Mouse (Mus musculus) embryo, embryonic 11.5 days (tissue): Measurements from ENCODE around the gene Pip4k2a.

Source experiments
- DNase-seq: peaks from one replicate; pipeline ENCODE4 v3.0.0-alpha.2; 2012; ENCODE audit warnings: low read depth, low spot score

Gene Pip4k2a

GRCm38 (mm10) chr2:18956424-18956823 is 41.5 kb downstream of the Pip4k2a start:
- DNase-seq = no peak

DNA sequence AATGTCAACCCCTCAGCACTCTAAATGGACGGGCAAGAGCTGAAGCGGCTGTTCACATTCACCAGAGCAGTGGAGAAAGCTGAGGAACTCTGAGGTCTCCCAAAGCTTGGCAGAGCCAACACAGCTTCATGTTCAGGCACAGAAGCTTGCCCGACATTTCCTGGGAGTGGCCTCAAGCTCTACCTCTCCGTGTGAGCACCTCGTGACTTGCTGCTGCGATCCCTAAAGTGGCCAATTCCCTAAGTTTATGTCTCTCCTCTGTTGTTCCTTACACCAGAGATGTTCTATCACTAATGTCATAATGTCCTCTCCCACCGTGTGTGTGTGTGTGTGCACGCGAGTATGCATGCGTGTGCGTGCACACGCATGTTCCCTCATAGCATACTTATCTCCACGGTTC is 42.3 kb downstream of the Pip4k2a start:
- DNase-seq = no peak

GRCm38 (mm10) chr2:18955022-18955421 is 42.9 kb downstream of the Pip4k2a start:
- no peak for DNase-seq

GRCm38 (mm10) chr2:18954422-18954821 is 43.5 kb downstream of the Pip4k2a start:
- DNase-seq = no peak

DNA sequence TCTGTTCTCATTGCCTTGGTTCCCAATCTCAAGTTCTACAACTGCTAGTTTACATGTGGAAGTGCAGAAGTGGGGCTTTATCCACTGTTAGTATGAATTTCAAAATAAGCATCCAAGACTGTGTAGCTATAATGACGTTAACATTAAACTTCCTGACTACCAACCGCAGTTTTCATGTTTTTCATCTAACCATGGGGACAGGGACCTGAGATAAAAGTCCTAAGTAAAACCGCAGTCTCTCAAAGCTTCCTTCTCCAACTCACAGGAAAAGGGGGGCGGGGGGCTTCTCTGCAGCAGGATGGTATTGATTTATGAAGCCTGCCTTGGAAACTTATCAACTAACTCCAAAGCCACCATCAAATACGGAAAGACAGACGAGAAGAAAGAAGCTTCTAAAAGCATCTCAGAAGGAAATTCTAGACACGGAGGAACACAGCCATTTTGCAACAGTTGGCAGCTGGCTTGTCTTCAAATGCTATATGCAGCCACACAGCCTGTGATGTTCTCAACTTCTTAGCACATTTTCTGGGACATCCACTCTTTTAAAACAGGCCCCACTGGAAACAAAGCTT is 45.7 kb downstream of the Pip4k2a start:
- DNase-seq = no peak

DNA sequence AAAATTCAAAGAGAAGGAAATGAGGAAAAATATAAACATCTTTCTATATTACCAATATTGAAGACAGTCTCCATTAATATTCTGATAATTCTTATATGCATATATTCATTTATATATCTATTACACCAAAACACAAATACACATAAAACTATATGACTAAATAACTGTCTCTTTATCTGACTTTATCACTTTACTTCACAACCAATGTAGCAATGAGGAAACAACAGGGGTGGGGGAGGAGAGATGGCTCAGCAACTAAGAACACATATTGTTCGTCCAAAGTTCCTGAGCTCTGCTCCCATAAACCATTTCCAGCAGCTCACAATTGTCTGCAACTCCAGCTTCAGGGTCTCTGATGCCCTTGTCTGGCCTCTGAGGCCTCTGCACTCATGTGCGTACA is 47.2 kb downstream of the Pip4k2a start:
- no peak for DNase-seq

DNA sequence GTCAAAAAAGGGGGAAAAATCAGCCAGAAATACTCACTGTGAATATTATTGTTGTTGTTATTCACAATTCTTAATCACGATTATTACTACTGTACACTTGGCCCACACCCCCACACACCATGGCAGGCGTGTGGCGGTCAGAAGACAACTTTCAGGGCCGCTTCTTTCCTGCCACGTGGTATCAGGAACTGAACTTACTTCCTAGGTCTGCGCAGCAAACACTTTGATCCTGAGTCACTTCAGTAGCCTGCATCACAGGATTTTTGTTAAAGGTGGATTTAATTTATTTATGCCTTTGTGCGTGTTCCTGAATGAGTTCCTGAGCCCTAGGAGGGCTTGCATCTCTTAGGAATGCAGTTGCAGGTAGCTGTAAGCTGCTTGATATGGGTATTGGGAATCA is 49.2 kb downstream of the Pip4k2a start:
- DNase-seq = no peak

DNA sequence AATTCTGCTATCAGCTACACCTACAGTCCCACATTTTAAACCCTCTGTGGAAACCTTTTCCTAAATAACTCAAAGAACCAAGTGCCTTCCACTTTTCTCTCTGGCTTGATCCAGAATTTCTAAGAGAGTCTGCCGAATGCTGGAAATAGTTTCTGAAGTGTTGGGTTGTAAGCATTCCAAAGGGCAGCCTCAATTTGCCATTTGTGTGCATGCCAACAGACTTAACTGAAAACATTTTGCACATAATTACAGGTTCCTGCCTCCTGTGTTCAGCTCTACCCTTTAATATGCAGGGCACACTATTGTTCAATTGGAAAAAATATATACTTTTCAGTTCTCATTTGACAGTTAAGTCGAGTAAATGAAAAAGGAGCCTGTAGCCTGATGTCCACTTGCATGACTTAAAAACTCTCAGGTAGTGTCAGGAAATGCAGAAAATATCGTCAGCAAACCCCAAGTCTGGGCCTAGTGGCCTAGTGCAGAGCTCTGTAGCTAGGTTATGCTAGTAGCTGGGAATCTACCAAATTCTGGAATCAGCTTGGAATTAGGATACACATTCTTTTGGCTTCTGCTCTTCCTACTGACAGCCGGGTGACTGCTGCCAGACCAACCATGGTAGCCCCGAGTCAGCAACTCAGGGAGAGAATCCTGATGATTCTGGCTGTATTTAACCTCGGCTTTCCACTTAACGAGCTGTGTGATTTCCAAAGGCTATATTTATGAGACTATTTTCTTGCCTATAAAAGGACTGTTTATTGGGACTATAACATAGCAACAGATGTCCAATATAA is 50.1 kb downstream of the Pip4k2a start:
- no peak for DNase-seq

DNA sequence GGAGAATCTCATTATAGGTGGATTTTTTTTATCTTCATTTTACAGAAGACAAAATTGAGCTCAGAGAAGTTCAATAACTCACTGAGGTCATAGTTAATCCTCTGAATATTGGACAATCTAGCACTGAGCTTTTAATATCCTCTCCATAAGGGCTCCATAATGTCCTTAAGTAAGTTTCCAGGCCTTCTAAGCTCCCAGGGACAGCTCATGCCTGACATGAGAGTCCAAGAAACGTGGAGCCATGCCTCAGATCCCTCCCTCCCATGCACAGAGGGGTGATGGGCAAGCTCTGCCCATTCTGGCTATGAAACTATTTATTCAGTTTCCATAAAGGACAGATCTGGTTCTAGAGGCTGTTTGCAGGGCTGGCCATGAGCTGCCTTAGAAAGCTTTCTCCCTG is 52.5 kb downstream of the Pip4k2a start:
- DNase-seq = no peak

GRCm38 (mm10) chr2:18943930-18944329 is 54.0 kb downstream of the Pip4k2a start:
- DNase-seq = no peak

DNA sequence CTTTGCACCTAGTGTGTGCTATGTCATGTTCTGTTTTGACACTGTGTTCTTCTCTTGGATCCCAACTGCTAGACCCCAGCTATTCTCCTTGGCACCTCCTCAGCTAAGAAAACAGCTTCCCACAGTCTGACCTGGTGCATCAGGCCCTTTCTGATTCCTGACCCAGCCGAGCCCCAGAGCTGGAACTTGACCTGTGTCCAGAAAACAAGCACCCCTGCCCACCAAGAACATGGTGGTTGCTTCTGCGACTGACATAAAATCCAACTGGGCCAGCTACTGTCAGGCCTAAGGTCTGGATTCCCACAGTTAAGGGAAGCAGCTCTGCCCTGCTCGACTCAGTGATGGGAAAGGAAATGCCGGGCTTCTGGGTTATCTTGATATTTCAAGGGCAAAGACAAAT is 54.6 kb downstream of the Pip4k2a start:
- no peak for DNase-seq

DNA sequence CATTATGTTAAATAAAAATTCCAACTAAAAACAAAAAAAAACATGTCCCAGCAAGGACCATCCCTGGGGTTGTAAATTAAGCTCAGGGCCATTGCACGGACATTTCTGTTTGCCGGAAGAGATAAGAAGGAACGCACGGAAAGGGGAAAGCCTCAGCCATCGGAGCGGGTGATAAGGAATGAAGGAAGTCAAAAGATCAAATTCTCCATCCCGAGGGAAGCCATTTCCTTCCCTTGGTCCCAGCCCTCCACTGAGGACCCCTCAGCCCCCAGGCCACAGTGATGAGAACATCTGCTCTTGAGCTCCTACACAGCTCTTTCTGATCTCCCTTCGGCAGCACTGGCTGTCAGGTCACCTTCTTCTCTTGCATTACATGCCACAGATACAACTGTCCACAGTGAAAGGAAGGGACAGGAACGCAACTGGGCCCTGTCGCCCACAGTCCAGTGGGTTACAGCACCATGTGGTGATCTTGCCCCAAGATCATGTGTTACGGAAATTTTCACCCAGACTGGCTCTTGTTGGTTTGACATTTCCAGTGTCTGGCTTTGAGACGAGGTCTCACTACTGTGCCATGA is 57.1 kb downstream of the Pip4k2a start:
- no peak for DNase-seq

DNA sequence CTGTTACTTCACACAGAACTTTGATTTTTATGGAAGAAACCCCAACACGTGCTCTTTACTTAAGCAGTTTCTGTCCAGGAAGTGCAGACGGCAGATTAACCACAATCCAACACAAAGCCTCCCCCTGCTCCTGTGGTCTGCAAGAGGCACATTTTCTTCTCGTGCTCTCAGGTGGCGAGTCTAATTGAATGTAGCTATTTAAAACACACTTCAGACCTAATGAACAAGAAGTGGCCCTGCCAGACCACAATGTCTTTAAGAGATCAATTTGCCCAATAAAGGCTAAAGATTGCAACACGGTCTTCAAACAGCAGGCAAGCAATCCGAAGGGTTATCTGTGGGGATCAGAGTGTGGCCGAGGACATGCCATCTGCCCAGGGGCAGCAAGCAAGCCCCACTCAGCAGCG is 59.0 kb downstream of the Pip4k2a start:
- DNase-seq = no peak

- DNase-seq = no peak
Measured at GRCm38 (mm10) chr2:18938232-18938631, 59.7 kb downstream of the Pip4k2a start.

GRCm38 (mm10) chr2:18937611-18938010 is 60.3 kb downstream of the Pip4k2a start:
- DNase-seq = no peak

GRCm38 (mm10) chr2:18936446-18936845 is 61.5 kb downstream of the Pip4k2a start:
- DNase-seq = no peak

DNA sequence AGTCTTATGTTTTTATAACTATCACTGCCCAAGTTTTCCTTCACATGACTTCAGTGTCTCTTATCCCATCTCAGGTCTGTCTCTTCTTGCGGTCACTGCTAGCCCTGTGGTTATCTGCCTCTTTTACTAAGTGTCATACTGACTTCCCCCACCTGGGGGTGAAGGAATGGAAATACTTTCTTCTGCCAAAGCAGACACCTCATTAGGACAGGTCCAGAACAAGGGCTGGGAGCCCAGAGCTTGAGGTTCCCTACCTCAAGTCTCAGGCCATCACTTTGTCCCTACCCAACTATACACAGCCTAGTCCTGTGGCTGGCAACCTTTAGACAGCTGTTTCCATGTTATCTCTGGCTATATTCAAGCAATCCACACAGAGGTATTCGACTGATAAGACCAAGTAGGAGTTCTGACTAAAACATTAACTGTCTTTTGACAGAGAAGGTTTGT is 62.3 kb downstream of the Pip4k2a start:
- no peak for DNase-seq

GRCm38 (mm10) chr2:18934131-18934530 is 63.8 kb downstream of the Pip4k2a start:
- no peak for DNase-seq

GRCm38 (mm10) chr2:18933418-18933817 is 64.5 kb downstream of the Pip4k2a start:
- DNase-seq = no peak

GRCm38 (mm10) chr2:18930318-18931060 is 67.4 kb downstream of the Pip4k2a start:
- no peak for DNase-seq

DNA sequence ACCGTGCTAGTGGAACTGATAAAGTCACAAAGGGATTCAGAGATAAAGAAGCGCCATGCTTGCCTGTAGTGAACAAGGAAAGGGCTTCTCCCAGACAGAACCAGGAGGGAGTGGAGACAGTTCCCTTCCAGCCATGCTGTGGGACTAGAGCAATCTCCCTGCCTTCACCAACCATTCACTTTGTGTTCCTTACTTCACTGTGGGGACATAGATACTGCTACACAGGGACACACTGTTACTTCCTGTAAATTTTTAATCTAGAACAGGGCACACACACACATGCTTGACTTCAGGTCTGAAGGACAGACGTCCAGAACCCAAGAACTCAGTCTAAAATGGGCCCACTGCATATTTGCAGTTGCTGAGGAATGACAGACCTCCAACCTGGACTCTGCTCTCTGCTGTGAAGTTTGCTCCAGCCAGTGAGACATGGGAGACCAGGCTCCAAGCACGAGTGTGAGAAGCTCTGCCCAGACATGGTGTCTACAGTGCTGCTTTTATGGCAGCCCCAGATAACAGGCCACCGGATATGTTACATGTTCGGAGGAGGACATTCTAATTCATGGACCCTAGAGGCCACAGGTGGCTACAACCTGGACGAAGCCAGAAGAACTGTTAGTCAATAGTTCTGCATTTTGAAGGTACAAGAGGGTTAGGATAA is 69.2 kb downstream of the Pip4k2a start:
- DNase-seq = no peak

DNA sequence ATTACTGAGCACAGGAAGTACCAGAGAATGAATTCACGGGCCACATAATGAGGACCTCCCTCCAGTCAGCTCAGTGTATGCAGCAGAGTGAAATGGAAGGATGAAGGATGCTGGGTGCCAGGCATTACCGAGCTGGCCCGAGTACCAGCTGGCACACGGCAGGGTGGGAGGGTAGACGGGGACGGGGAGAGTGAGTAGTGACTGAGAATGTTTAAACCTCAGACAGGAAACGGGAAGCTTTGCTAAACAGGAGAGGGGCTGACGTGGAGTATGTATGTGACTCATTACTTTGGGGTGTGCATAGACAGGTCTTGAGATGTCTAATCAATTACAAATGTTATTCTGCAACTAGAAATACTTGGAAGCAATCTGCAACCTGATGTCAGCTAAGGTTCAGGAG is 69.7 kb downstream of the Pip4k2a start:
- DNase-seq = no peak
